Mouse (Mus musculus): Measurements from ENCODE around the gene Myl12a.
A peak's percentile ranks its signal among the peaks of the same experiment; 100 is the strongest.

Myl12a gene

DNA sequence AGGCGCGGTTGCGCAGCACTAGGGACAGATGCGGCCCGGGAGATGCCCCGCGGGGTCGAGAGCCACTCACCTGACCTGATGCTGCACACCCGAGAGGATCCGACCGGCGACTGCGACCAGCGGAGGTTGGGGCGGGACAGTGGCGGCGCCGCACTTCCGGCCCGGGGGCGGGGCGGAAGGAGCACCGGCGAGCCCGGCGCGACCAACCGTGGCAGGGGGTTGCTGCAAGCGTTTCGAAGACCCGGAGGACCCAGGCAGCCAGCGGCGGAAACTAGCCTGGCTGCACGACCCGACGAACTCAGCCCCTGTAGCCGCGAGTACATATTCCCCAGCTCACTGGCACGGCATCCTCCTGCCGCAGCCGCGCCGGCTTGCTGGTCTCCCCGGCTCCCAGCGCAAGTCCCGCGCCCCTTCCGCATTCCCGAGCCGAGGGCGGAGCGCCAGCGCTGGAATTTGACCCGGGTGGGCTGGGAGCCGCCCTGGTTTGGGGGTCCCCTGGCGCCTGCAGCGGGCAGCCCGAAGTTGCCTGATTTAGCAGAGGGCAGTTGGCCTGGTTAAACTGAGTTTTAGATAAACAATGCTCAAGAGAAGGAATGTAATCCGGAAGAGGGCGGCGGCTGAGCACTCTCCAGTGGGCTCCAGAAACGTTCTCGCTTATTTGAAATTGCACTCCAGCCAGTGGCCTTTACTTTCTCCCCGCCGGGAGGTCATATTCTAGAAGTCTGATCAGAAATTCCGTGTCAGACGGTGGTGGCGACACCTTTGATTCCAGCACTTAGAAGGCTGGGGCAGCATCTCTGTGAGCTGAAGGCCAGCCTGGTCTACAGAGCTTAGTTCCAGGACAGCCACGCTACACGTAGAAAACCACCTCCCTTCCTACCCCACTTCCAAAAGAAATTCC is 12.0 kb downstream of the Myl12a start:
- DNase-seq (ENCODE audit: low read depth in 2 of 2, low spot score in 2 of 2), result peak; percentile 57 to 61

DNA sequence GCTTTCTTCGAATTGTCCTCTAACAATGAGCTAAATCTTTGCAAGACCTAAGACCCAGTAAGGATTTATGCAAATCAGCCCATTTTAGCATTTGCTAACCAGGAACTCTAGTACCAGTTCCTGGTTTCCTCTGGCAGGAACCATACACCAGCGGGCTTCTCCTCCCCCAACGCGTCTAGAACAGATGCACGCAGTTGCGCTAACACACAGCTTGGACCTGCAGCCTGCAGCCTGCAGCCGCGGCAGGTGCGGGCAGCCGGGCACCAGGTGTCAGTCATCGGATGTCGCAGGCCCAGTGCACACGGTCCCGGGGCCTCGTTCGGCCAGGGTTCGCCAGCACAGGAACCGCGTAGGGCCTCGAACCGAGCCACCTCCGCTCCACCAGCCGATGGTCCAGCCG is 12.7 kb downstream of the Myl12a start:
- no peak for DNase-seq (ENCODE audit: low read depth in 2 of 2, low spot score in 2 of 2)

DNA sequence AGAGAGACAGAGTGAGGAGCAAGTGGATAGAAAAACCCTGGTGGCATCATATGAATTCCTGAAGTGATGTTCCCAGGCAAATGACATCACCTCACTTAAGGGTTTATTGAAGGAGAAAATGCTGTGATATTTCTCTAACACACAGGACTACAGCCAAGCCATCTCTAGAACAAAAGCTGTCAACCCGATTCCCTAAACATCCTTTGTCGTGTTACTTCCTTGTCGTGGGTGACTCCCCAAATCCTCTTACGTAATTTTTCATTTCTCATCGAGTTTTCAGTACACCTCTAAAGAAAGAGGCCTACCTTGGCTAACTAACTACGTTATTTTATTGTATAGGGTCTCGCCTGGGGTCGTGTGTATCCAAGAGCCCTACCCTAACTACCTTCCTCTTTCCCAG is 13.2 kb downstream of the Myl12a start:
- DNase-seq (ENCODE audit: low read depth in 2 of 2, low spot score in 2 of 2), result no peak

DNA sequence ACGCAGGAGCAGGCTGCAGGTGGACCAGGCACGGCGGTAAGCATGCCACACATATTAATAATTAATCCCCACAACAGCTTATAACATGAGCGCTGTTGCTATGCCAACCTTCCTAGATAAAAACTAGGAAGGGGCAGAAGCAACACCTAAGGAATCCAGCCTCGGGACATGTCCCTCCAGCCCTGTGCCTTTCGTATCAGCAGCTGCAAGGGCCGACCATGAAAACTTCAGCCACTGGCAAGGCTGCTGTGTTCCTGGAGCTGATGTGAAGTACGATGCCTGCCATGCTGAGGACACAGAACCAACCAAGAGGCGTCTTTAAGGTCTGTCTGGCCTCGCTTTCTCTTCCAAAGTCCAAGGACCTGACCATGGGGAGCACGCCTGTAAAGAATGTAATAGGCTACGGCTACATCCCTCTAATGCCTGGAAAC is 14.3 kb downstream of the Myl12a start:
- DNase-seq (ENCODE audit: low read depth in 2 of 2, low spot score in 2 of 2), result no peak

DNA sequence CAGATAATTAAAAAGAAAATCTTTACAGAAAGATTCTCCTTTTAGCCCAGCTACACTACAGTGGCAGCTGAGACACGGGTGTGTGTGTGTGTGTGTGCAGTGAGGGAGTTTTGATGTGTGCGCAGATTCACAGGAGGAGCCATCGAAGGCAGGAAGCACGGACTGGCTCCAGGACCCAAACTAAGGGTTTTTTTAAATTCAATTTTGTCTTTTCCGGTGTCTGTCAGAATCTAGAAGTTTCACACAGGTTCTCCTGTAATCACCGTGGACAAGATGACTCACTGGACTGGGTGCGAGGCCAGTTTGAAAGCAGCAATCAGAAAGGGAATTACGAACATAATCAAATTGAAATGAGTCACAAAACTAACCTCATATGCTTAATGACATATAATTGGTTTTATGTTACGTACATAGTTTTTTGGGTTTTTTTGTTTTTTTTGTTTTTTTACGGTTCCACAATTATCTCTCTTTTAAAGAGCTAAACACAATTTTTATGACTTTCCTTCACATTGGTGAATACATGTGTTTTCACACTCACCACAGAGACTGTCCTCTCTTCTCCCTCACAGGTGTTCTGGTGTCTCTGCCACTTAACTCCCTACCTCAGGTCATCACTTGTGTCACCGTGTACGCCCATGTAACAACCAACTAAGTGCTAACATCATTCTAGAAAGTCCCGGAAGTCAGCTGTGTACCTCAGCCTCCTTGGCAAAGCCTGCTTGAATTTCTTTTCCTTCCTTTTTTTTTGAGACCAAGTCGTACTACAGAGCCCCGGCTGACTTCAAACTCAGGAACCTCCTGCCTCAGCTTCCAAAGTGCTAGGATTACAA is 15.6 kb downstream of the Myl12a start:
- no peak for DNase-seq (ENCODE audit: low read depth in 2 of 2, low spot score in 2 of 2)

DNA sequence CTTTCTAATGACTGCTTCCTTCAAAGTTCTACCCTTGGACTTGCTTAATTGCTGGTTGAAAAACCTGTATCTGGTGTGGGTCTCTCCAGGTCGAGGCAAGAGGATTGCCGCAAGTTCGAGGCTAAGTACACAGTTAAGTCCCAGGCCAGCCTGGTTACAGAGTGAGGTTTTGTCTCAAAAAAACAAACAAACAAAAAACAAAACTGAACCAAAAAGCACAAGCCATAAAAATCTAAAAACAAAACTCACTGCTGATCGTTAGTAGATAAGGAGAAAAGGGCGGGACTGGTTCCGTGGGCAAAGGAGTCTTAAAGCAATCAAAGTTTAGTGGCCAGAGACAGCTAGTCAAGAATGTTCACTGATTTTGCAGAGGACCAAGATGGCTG is 16.3 kb downstream of the Myl12a start:
- no peak for DNase-seq (ENCODE audit: low read depth in 2 of 2, low spot score in 2 of 2)

DNA sequence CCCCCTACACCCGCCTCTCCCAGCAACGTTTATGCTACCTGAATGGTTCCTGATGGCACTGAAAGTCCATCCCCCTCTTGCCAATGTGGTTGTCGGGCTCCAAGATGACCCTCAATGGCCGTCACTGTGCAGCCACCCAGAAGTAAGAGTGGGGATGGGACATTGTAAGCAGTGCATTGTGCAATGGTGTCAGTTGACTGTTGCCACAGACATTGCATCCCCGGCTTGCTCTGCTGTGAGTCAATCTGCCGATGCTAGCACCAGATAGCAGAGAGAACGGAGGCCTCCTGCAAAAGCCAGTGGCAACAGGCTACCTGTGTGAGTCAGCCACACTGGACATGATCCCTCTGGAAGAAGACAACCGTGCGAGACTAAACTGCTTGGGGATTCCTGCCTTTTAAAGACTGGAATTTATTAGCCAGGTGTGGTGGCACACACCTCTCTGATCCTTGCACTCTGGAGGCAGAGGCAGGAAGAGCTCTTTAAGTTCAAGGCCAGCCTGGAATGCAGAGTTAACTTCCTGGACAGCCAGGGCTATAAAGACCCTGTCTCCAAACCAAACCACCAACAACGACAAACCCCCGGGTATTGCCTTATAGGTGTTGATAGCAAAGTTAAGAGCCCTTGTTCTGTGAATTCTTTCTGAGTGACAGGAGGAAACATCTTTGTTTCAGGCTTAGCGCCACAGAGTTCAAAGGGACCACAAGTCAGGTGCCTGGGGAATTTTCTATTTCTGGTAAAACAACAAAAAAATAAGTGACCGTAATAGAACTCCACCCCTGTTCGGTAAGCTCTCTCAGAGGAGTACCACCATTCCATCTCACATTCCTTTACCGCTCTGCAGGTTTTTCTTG is 16.9 kb downstream of the Myl12a start:
- peak in 1 of 2 experiments; percentile 57 for DNase-seq (ENCODE audit: low read depth in 2 of 2, low spot score in 2 of 2)

DNA sequence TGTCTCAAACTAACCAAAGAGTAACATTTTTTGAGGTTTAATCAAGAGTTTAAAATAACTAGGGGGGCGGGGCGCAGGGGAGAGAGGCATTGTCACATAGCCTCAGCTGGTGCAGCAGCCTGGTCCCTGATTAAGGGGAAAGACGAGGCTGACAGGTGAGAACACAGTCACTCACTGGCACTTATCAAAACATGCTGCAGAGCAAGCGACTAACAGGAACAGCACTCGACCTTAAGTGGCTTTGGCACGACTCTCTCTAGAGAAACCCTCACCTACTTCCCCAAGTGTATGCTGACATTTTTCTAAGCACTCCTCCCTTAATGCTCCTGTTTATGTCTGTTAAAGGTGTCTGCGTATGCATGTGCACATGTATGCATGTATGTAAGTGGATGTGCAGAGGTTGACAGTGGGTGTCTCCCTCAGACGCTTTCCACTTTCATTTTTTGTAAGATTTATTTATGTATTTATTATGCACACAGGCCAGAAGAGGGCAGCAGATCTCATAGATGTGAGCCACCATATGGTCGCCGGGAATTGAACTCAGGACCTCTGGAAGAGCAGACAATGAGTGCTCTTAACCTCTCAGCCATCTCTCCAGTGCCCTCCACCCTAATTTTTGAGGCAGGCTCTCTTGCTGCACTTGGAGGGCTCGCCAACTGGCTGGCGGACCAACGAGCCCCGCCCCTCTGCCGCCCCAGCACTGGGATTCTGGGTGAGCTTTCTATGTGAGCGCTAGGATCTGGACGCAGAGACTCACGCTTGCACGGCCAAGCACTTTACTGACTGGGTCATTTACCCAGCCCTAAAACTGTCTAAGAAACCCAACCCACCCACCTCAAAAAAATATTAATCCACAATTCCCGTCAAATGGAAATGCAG is 23.1 kb downstream of the Myl12a start:
- DNase-seq (ENCODE audit: low read depth in 2 of 2, low spot score in 2 of 2), result no peak

DNA sequence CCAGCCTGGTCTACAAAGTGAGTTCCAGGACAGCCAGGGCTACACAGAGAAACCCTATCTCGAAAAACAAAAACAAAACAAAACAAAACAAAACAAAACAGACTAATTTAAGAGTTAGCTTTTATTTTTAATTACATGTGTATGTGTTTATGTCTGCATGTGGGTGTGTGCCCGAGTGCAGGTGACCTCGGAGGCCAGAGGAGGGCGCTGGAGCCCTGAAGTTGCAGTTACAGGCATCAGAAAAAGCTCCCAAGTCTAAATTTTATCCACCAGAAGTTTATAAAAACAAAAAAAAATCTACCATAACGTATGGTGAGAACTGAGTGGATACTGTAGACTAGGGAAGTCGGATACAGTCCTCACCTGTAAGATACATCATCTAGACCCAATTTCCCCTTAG is 24.9 kb downstream of the Myl12a start:
- DNase-seq (ENCODE audit: low read depth in 2 of 2, low spot score in 2 of 2), result no peak

DNA sequence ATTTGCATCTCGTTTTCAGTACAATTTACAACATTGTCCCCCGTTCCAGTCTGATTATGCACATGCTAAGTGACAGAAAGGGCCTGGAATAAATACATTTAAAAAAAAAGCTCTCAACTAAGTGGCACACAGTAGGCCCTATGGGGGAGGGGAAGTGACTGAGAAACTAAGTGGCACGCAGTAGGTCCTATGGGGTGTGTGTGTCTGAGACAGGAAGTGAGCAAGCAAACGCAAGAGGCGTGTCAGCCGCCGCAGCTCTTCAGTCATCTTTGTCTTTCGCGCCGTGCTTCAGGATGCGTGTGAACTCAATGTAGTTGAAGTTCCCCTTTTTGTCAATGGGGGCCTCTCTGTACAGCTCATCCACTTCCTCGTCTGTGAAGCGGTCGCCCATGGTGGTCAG is 28.6 kb downstream of the Myl12a start:
- peak in 1 of 2 experiments; percentile 42 for DNase-seq (ENCODE audit: low read depth in 2 of 2, low spot score in 2 of 2)

DNA sequence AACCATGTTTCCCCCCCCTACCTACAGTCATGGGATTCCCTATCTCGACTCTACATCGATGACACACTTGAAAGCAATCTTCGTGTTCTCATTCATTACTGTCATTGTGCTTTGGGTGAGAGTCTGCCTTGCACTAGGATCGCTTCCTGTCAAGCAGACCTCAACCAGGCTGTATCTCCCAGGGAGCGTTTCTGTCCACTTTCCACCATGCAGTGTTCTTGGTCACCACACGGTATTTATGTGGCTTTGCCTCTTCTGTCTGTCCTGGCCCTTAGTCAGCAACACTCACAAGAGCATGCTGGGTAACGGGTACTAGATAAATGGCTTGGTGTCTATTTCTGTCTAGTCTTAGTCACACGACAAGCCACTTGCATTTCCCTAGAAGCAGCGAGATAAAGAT is 29.3 kb downstream of the Myl12a start:
- DNase-seq (ENCODE audit: low read depth in 2 of 2, low spot score in 2 of 2), result peak in 1 of 2 experiments; percentile 44

DNA sequence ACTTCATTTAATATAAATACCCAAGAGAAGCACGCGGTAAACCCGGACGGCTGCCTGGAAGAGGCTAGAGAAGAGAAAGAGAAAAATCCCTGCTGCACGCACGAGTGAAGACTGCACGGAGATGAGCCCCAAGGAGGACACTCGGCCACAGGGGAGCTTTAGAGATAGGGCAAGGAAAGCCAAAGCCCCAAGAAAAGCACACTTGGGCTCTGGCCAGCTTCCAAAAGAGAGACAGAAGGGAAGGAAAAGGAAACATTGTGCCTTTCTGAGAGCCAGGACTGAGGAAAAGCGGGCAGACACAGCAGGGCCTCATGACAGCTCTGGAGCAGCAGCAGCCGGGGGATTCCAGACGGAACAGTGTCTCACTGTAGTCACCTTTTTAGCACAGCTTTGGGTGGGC is 31.5 kb downstream of the Myl12a start:
- no peak for DNase-seq (ENCODE audit: low read depth in 2 of 2, low spot score in 2 of 2)

DNA sequence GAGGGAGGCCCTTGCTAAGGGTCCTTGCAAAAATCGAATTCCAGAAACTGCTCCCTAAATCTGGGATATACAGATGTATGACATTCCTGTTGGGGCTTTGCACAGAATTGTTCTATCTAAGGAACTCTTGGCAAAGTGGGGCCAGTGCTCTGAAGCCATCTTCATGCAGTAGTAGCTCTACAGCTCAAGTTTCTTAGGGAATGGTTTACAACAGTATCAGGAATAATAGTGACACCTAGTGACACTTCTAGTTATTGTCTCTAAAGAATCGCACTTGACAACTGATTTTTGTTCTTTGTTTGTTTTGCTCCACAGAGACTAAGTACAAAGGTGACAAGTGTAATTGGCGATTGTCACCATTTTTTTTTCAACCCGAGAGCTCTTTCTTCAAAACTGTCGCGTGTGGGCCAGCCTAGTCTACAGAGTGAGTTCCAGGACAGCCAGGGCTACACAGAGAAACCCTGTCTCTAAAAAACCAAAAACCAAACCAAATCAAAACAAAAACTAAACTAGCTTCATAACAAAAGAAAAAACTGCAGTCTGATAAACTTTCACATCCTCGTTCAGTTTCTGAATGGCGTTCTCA is 34.0 kb downstream of the Myl12a start:
- DNase-seq (ENCODE audit: low read depth in 2 of 2, low spot score in 2 of 2), result no peak

DNA sequence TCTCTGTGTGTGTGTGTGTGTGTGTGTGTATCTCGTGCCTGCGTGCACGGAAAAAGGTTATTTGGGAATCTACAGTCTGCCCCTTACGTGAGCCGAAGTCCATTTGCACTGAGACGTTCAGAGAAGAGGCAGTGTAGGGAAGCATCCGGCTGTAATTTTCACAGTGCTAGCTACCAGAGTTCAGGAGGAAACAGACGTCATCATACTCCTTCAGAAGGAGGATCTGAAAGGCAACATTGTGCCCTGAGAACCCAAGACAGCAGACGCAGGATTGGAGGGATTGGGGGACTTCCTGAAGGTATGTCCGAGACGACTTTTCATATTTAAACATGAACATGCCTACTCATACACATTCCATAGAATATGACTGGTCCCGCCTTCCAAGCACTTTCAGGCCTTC is 35.0 kb downstream of the Myl12a start:
- no peak for DNase-seq (ENCODE audit: low read depth in 2 of 2, low spot score in 2 of 2)

DNA sequence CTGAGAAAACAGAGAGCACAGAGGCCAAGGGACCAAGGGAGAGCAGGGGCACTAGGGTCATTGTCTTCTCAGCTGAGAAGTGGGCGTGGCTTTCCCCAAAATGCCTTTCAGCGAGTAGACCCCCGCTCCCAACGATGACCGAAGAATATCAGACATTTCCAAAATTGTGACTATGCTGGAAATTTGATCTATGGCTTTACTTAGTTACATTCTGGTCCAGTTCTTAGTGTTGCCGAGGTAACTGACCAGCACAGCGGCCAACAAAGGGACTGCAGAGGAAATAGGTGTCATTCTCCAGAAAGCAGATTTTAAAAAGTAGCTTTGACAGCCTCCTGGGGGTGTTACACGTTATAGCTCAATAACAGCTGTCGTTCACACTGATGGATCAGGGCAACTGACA is 35.5 kb downstream of the Myl12a start:
- no peak for DNase-seq (ENCODE audit: low read depth in 2 of 2, low spot score in 2 of 2)

DNA sequence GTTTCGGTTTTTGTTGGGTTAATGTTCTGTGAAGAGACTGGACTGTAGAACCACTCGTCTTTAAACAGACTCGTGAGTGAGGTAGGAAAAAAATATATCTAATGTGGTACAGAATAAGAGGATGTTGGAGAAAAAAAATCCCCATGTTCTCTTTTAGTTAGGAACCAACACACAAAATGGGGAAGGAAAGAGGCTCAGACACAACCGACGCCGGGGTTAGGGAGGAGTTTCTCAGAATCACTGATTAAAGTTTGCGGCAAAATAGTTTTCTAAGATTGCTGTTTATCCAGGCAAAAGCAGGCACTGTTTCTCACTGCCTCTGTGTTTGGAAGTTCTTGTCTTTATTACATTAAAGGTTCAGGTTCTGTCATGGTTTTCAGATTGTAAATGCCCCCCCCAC is 36.6 kb downstream of the Myl12a start:
- DNase-seq (ENCODE audit: low read depth in 2 of 2, low spot score in 2 of 2), result no peak

DNA sequence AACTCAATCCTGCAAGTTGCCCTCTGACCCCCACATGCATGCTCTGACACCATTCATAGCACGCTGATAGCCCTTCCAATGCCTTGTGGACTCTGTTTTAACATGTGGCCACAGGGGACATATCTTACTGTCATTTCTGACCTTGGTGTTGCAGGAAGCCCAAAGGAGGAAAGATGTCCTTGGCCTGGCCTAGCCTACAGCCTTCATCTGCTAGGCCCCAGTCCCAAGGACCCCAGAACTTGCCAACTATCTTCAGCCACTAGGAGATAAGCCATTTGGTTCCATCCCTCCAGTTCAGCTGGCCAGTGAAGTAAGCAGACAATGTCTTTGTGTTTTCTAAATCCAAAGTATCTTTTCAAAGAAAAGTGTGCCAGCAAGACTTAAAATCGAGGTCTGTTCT is 37.4 kb downstream of the Myl12a start:
- DNase-seq (ENCODE audit: low read depth in 2 of 2, low spot score in 2 of 2), result no peak

DNA sequence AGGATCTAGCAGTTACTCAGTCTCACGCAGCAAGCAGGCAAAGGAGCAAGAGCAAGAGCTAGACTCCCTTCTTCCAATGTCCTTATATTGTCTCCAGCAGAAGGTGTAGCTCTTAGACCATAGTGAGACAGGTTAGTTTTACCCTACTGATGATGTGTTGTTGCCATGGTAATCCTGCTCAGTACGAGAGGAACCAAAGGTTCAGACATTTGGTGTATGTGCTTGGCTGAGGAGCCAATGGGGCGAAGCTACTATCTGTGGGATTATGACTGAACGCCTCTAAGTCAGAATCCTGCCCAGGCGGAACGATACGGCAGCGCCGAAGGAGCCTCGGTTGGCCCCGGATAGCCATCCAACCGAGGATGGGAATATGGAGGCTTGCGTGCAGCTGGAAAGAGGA is 39.1 kb downstream of the Myl12a start:
- DNase-seq (ENCODE audit: low read depth in 2 of 2, low spot score in 2 of 2), result peak; percentile 98 to 100

DNA sequence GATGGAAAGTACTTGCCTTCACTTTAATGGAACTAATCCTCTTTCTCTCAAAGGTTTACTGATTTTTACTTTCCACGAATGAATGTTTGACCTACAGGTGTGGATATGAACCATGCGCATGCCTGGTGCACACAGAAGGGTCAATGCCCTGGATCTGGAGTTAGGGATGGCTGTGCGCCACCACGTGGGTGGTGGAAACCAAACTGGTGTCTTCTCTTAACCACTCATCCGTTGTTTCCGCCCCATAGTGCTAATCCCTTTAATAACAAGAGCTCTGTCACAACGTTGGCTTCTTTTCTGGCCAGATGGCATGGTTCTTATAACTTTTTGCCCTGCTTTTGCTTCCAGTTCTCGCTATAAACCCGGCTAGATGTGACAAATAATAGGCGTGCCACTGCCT is 51.4 kb downstream of the Myl12a start:
- DNase-seq (ENCODE audit: low read depth in 2 of 2, low spot score in 2 of 2), result no peak

DNA sequence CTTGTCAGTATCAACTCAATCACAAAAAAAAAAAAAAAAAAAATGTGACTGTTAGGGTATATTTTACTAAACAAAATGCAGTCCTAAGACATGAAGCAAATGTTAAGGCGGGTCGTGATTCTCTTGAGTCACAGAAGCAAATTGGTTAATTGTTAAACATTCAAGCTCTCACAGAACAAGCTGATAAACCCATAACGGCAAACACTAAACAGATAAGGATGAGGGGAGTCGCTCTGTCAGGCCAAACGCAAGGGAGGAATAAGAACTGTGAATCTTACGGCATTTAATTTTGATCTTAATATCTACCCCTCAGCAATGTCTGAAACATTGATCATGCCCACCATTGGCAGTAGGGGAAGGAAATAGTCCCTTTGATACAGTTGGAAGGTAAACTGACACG is 53.5 kb downstream of the Myl12a start:
- DNase-seq (ENCODE audit: low read depth in 2 of 2, low spot score in 2 of 2), result no peak

All from CD8-positive naive resting alpha-beta T cell, adult 2 months (primary cell).